Mouse (Mus musculus) forebrain, embryonic 10.5 days (tissue): ENCODE data around the gene Myo6. TPM values are rescaled to one million over a fixed set of nuclear protein-coding genes. Genes with fewer than 3 reads are reported as not detected.

Source experiments
- DNase-seq: peaks from one replicate; pipeline ENCODE4 v3.0.0-alpha.2; 2017; ENCODE audit warnings: low spot score; ENCODE audit errors: extremely low spot score
- H3K27ac ChIP-seq: fragments of 300-500 bp; sonication (generic); 2 replicates; pipeline ENCODE4 v1.5.1; 2016; ENCODE audit warnings: mild to moderate bottlenecking
- H3K27me3 ChIP-seq: fragments of 300-500 bp; sonication (generic); 2 replicates; pipeline ENCODE4 v1.6.1; 2016; ENCODE audit warnings: mild to moderate bottlenecking; ENCODE audit not compliant: poor library complexity, severe bottlenecking
- H3K36me3 ChIP-seq: fragments of 300-500 bp; sonication (generic); replicated peaks from 2 replicates; pipeline ENCODE4 v1.6.1; 2016; ENCODE audit warnings: mild to moderate bottlenecking, moderate library complexity
- H3K4me1 ChIP-seq: fragments of 300-500 bp; sonication (generic); 2 replicates; pipeline ENCODE4 v1.6.1; 2016
- H3K4me3 ChIP-seq: fragments of 300-500 bp; sonication (generic); 2 replicates; pipeline ENCODE4 v1.5.1; 2016; ENCODE audit warnings: mild to moderate bottlenecking, moderate library complexity
- H3K9me3 ChIP-seq: fragments of 300-500 bp; sonication (generic); 2 replicates; pipeline ENCODE4 v1.6.1; 2016; ENCODE audit warnings: mild to moderate bottlenecking, moderate library complexity
- WGBS: fragments of 180-500 bp; shearing (Covaris S2); methylation state at CpG from one replicate; pipeline ENCODE4 v1.1.7; 2016; 5-methylcytosine and 5-hydroxymethylcytosine counted together
- polyA plus RNA-seq: library from polyadenylated mRNA; unstranded; fragments of >200 nt; fragmentation: Nextera tagmentation; extraction: Ambion mirVana; gene quantifications from 2 replicates; pipeline ENCODE4 v1.2.1, GENCODE M21; 2016

The Myo6 gene
- polyA plus RNA-seq, 1 experiment from 2014 or later: 7.2 TPM

- H3K9me3 ChIP-seq: no peaks in the 10 kb centered on the region
- H3K27ac ChIP-seq: no peak overlapping the region
- WGBS: 76% methylated on average over 4 of the region's 4 CpGs
- no peak for DNase-seq
- H3K27me3 ChIP-seq: peaks cover 26% of the 10 kb centered on the region
- no peaks in the 10 kb centered on the region for H3K36me3 ChIP-seq
- no peak overlapping the region for H3K4me3 ChIP-seq
- peaks cover 13% of the 10 kb centered on the region for H3K4me1 ChIP-seq
These were observed 2.3 kb downstream of the Myo6 start for GRCm38 (mm10) chr9:80167089-80167488.

- 88% methylated on average over 9 of the region's 9 CpGs for WGBS
- no peak for DNase-seq
- H3K4me3 ChIP-seq: no peak overlapping the region
- H3K9me3 ChIP-seq: no peaks in the 10 kb centered on the region
- H3K4me1 ChIP-seq: peaks cover 26% of the 10 kb centered on the region
- no peak overlapping the region for H3K27ac ChIP-seq
- H3K27me3 ChIP-seq: peaks cover 11% of the 10 kb centered on the region
- no peaks in the 10 kb centered on the region for H3K36me3 ChIP-seq
These were observed 4.7 kb downstream of the Myo6 start for GRCm38 (mm10) chr9:80169551-80169950.

GRCm38 (mm10) chr9:80171241-80171640 is 6.4 kb downstream of the Myo6 start:
- no peaks in the 10 kb centered on the region for H3K36me3 ChIP-seq
- no peaks in the 10 kb centered on the region for H3K9me3 ChIP-seq
- peaks cover 17% of the 10 kb centered on the region for H3K4me1 ChIP-seq
- peaks cover 3% of the 10 kb centered on the region; the same call in 1 of the 2 replicates for H3K27me3 ChIP-seq
- H3K4me3 ChIP-seq: no peak overlapping the region
- no peak overlapping the region for H3K27ac ChIP-seq
- DNase-seq: no peak

GRCm38 (mm10) chr9:80172396-80173222 is 7.8 kb downstream of the Myo6 start:
- Histone ChIP-seq H3K4me1 (peaks cover 17% of the 10 kb centered on the region), H3K27ac (no peak overlapping the region), H3K27me3 (no peaks in the 10 kb centered on the region), H3K36me3 (no peaks in the 10 kb centered on the region), H3K4me3 (no peak overlapping the region), H3K9me3 (no peaks in the 10 kb centered on the region)
- DNase-seq: no peak
- 69% methylated on average over 8 of the region's 8 CpGs for WGBS

- Histone ChIP-seq H3K27me3 (no peaks in the 10 kb centered on the region), H3K9me3 (no peaks in the 10 kb centered on the region), H3K27ac (peak overlapping the region; percentile 45; the same call in 1 of the 2 replicates), H3K36me3 (no peaks in the 10 kb centered on the region), H3K4me1 (peaks cover 19% of the 10 kb centered on the region), H3K4me3 (no peak overlapping the region)
- DNase-seq: peak; percentile 22
- WGBS: 48% methylated on average over 9 of the region's 9 CpGs
These were observed 8.8 kb downstream of the Myo6 start for GRCm38 (mm10) chr9:80173629-80174028.

- H3K4me1 ChIP-seq: peaks cover 25% of the 10 kb centered on the region
- no peak overlapping the region for H3K4me3 ChIP-seq
- no peaks in the 10 kb centered on the region for H3K36me3 ChIP-seq
- no peak overlapping the region for H3K27ac ChIP-seq
- no peak for DNase-seq
- 90% methylated on average over 13 of the region's 13 CpGs for WGBS
- H3K27me3 ChIP-seq: no peaks in the 10 kb centered on the region
- H3K9me3 ChIP-seq: no peaks in the 10 kb centered on the region
These were observed 12.1 kb downstream of the Myo6 start for GRCm38 (mm10) chr9:80176696-80177478.

GRCm38 (mm10) chr9:80178670-80179069 is 13.8 kb downstream of the Myo6 start:
- no peak overlapping the region for H3K4me3 ChIP-seq
- no peaks in the 10 kb centered on the region for H3K9me3 ChIP-seq
- H3K4me1 ChIP-seq: peaks cover 9% of the 10 kb centered on the region
- H3K27ac ChIP-seq: no peak overlapping the region
- 75% methylated on average over 2 of the region's 2 CpGs for WGBS
- no peaks in the 10 kb centered on the region for H3K36me3 ChIP-seq
- no peak for DNase-seq
- no peaks in the 10 kb centered on the region for H3K27me3 ChIP-seq

GRCm38 (mm10) chr9:80179688-80180087 is 14.9 kb downstream of the Myo6 start:
- no peak for DNase-seq
- 84% methylated on average over 4 of the region's 4 CpGs for WGBS
- no peaks in the 10 kb centered on the region for H3K36me3 ChIP-seq
- peaks cover 11% of the 10 kb centered on the region; the same call in 1 of the 2 replicates for H3K4me1 ChIP-seq
- H3K4me3 ChIP-seq: no peak overlapping the region
- H3K9me3 ChIP-seq: no peaks in the 10 kb centered on the region
- no peaks in the 10 kb centered on the region for H3K27me3 ChIP-seq
- no peak overlapping the region for H3K27ac ChIP-seq

GRCm38 (mm10) chr9:80180771-80181170 is 15.9 kb downstream of the Myo6 start:
- peaks cover 11% of the 10 kb centered on the region; the same call in 1 of the 2 replicates for H3K4me1 ChIP-seq
- no peak for DNase-seq
- no peak overlapping the region for H3K27ac ChIP-seq
- no peaks in the 10 kb centered on the region for H3K36me3 ChIP-seq
- H3K27me3 ChIP-seq: no peaks in the 10 kb centered on the region
- no peaks in the 10 kb centered on the region for H3K9me3 ChIP-seq
- 86% methylated on average over 5 of the region's 5 CpGs for WGBS
- no peak overlapping the region for H3K4me3 ChIP-seq

GRCm38 (mm10) chr9:80181692-80182091 is 16.9 kb downstream of the Myo6 start:
- Histone ChIP-seq H3K4me1 (peaks cover 17% of the 10 kb centered on the region; the same call in 1 of the 2 replicates), H3K27ac (no peak overlapping the region), H3K9me3 (no peaks in the 10 kb centered on the region), H3K4me3 (no peak overlapping the region), H3K36me3 (no peaks in the 10 kb centered on the region), H3K27me3 (no peaks in the 10 kb centered on the region)
- DNase-seq: no peak
- 90% methylated on average over 1 of the region's 1 CpGs for WGBS

- Histone ChIP-seq H3K4me3 (no peak overlapping the region), H3K4me1 (peaks cover 25% of the 10 kb centered on the region), H3K36me3 (no peaks in the 10 kb centered on the region), H3K27me3 (no peaks in the 10 kb centered on the region), H3K9me3 (no peaks in the 10 kb centered on the region), H3K27ac (no peak overlapping the region)
- 83% methylated on average over 5 of the region's 5 CpGs for WGBS
- no peak for DNase-seq
These were observed 19.3 kb downstream of the Myo6 start for GRCm38 (mm10) chr9:80184138-80184537.

- Histone ChIP-seq H3K27me3 (no peaks in the 10 kb centered on the region), H3K9me3 (no peaks in the 10 kb centered on the region), H3K4me1 (peaks cover 27% of the 10 kb centered on the region), H3K4me3 (no peak overlapping the region), H3K27ac (no peak overlapping the region), H3K36me3 (no peaks in the 10 kb centered on the region)
- DNase-seq: no peak
- WGBS: 46% methylated on average over 3 of the region's 3 CpGs
These were observed 20.9 kb downstream of the Myo6 start for GRCm38 (mm10) chr9:80185737-80186136.

GRCm38 (mm10) chr9:80186693-80187092 is 21.9 kb downstream of the Myo6 start:
- DNase-seq: no peak
- Histone ChIP-seq H3K9me3 (no peaks in the 10 kb centered on the region), H3K27me3 (no peaks in the 10 kb centered on the region), H3K4me1 (peaks cover 32% of the 10 kb centered on the region), H3K27ac (0 out of 2 replicates have a peak overlapping the region, but pooled peaks have one; percentile 37), H3K36me3 (no peaks in the 10 kb centered on the region), H3K4me3 (no peak overlapping the region)
- WGBS: 95% methylated on average over 8 of the region's 8 CpGs
